Mouse (Mus musculus) 416B (cell line): ENCODE measurements at regions not wholly inside any gene's neighbourhood (a gene's known extent, or its start where the extent isn't known, plus 50 kb on each side); places are given as distances from the start of the nearest gene placed in this dataset.

Experiments
- DNase-seq: peaks from one replicate; pipeline ENCODE4 v3.0.0; 2011; ENCODE audit warnings: low read depth

- no peak for DNase-seq
Observed at GRCm38 (mm10) chr10:111077632-111078031, 67.7 kb upstream of the Zdhhc17 start.

DNA sequence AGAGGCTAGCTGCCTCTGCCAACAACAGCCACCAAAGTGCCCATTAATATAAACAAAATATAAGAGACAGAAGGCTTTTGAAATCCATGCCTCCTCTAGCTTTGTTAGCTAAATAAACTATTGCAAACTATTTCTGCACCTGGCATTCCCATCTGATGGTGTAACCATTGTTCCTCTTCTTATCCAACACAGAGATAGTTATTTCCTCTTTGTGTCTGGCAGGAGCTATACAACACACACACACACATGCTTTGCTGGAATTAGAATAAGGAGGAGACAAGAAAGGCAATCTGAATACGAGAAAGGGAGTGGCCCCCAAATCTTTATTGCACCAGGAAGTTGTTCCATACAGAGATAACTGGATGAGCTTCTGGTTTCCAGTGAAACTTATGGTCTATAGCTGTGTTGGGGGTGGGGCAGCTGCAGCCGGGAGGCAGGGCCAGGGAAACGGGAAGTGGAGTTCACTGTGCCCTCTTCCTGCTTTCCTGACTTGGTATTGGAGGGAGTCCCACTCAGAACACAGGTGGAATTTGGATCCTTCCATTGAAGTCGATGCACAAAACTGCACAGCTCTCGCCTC lies 64.0 kb upstream of the Zdhhc17 start:
- DNase-seq, result no peak

DNA sequence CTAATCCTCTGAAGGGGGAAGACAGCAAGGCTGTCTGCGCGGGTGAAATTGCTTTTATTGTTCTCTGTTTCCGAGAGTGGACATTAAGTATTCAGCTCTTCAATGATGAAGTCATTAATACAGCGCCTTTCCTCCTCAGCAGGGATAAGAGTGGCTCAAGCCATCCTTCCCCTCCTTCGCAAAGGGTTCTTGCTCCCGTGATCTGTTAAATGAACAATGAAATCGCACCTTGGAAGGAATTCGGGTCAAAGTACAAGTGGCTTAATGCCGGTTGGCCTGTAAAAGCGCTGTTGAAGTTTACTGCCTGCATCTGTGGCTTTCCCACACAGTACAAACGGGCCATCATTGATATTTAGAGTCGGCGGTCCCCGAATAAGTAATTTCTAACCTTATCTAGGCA lies 63.3 kb upstream of the Zdhhc17 start:
- no peak for DNase-seq

DNA sequence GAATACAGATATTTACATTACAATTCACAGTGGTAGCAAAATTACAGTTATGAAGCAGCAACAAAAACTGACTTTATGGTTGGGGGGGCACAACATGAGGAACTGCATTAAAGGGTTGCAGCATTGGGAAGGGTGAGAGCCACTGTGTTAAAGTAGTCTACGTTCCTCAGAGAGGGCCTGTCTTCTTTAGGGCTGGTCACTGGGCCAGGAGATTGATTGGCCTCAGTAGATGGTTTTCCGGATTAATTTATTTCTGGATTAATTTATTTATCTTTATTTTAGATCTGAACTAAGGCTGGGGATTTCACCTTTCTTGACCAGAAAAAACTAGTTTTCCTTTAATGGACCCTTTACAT lies 62.6 kb upstream of the Zdhhc17 start:
- DNase-seq, result no peak

DNA sequence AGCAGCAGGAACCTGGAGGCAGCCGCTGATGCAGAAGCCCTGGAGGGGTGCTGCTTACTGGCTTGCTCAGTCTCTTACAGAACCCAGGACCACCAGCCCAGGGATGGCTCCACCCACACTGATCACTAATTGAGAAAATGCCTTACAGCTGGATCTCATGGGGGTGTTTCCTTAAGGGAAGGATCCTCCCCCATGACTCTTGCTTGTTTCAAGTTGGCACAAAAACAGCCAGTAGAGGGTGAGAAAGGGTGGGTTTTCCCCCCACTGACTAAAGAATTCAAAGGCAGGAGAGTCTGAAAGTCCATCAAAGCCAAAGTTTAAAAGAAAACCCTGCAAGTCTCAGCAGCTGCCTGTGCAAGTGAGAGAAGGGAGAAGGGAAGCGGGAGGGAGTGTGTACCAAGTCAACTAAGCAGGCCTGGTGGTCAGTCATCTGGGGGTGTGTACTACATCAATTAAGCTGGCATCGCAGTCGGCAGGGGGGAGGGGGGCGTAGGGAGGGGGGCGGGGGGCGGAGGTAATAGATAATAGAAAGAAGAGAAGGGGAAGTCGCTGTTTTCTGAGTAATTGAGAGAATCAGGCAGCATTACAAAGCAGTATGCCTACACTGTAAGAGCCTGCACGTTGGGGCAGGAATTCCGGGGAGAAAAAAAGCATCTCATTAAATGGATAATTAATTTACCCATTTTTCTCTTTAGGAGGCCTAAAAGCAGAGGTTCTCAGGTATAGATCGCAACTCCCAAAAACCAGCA lies 62.0 kb upstream of the Zdhhc17 start:
- DNase-seq, result no peak

- no peak for DNase-seq
Observed at GRCm38 (mm10) chr10:111066146-111066545, 56.2 kb upstream of the Zdhhc17 start.

GRCm38 (mm10) chr10:111060626-111061025 lies 50.7 kb upstream of the Zdhhc17 start:
- no peak for DNase-seq
